Mouse (Mus musculus) spleen, adult 2 months (tissue): ENCODE data around the gene Asap2.

ENCODE experiments used
- CTCF ChIP-seq: fragments of 200-500 bp; IDR thresholded peaks from 2 replicates; pipeline ENCODE4 v1.5.1; 2011; ENCODE audit warnings: mild to moderate bottlenecking, inconsistent platforms; ENCODE audit not compliant: insufficient read depth, insufficient read length, insufficient replicate concordance; ENCODE audit errors: extremely low read depth
- POLR2A ChIP-seq: fragments of 200-500 bp; IDR thresholded peaks from 2 replicates; pipeline ENCODE4 v1.6.1; 2011; ENCODE audit warnings: low read depth, low read length, inconsistent platforms

GRCm38 (mm10) chr12:21183321-21183720, 193.1 kb downstream of the Asap2 start:
- TF ChIP-seq CTCF (no peak), POLR2A (no peak)
